Mouse (Mus musculus): Measurements from ENCODE around the gene Casd1.

- TF ChIP-seq TCF3 (IDR thresholded peaks at IDR 0.05; ENCODE audit: insufficient read length, low read depth): no peak
- TF ChIP-seq POLR2A (IDR thresholded peaks at IDR 0.05; ENCODE audit: insufficient read length, low read depth): no peak
- TF ChIP-seq POLR2AphosphoS2 (IDR thresholded peaks at IDR 0.05; ENCODE audit: insufficient read length, low read depth): no peak
- TF ChIP-seq MAX (IDR thresholded peaks at IDR 0.05; ENCODE audit: low read depth): no peak
- no peak for TF ChIP-seq USF1 (IDR thresholded peaks at IDR 0.05; ENCODE audit: low read depth)
- TF ChIP-seq CEBPB (IDR thresholded peaks at IDR 0.05; ENCODE audit: insufficient read depth, poor library complexity, severe bottlenecking): no peak
- no peak for TF ChIP-seq MYOD1 (IDR thresholded peaks at IDR 0.05; ENCODE audit: control insufficient read depth in 1 of 3, insufficient read length in 2 of 3, low read depth in 2 of 3)
- TF ChIP-seq E2F4 (IDR thresholded peaks at IDR 0.05; ENCODE audit: insufficient read depth): no peak
- TF ChIP-seq MYOG (IDR thresholded peaks at IDR 0.05; ENCODE audit: control insufficient read depth in 1 of 3, insufficient read depth in 1 of 3, insufficient read length in 2 of 3, low read depth in 2 of 3): no peak
- TF ChIP-seq TCF12 (IDR thresholded peaks at IDR 0.05; ENCODE audit: insufficient read depth, poor library complexity, severe bottlenecking): no peak
- no peak for TF ChIP-seq REST (IDR thresholded peaks at IDR 0.05; ENCODE audit: insufficient read depth, insufficient read length)
These were observed 37.2 kb upstream of the Casd1 start for GRCm38 (mm10) chr6:4563477-4563876.
